Mouse (Mus musculus): ENCODE data around the gene Celsr1. TPM values are rescaled to one million over a fixed set of nuclear protein-coding genes. Genes with fewer than 3 reads are reported as not detected.

The Celsr1 gene
- 3.1 and 3.2 TPM in 2 replicates for polyA plus RNA-seq (2015; fragmentation: Nextera tagmentation; extraction: Ambion mirVana)

DNA sequence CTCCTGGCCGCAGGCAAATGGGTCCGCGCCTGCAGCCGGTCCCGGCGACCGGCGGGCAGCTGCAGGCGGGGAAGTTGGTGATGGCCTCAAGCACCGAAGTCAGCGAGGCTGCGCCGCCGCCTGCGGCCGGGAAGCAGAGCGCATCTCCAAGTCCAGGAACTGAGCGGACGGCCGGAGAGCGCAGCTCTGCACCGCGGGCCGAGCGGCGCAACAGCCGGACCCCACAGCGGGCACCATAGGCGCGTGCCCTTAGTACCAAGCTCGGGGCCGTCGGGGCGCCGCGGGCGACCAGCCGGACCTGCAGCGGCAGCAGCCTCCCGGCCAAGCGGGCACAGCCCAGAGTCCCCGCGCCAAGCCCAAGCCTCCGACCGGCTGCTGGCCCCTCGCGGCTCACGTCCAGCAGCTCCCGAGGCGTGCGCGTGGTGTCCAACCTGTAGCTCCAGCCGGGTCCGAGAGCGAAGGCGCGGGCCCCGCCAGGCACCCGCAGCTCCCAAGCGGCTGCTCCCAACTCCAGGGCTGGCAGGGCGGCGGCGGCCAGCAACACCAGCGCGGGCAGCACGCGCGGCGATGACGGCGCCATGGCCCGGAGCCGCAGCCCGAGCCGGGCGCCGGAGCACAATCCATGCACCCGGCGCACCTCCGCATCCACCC lies at the start of gene Celsr1:
Gene Celsr1, minus strand, starts transcription at position 587 of the 651 bp plus-strand sequence.
- peak within 1 kb of the TSS; percentile 86 for H3K27ac ChIP-seq
- peak within 1 kb of the TSS; percentile 58 for H3K4me3 ChIP-seq (replicated peaks)
- H3K9ac ChIP-seq = peak within 1 kb of the TSS; percentile 58
- WGBS = under 1% methylated on average over 78 of the region's 80 CpGs
- no peaks in the 10 kb centered on the region for H3K9me3 ChIP-seq
- H3K4me1 ChIP-seq = peaks cover 26% of the 10 kb centered on the region
- peak within 1 kb of the TSS; percentile 89 for H3K4me2 ChIP-seq
- H3K27me3 ChIP-seq (replicated peaks) = peaks cover 28% of the 10 kb centered on the region
- ATAC-seq (ENCODE audit: insufficient read depth, low FRiP score, low read depth) = no peak
- peaks cover 13% of the 10 kb centered on the region for H3K36me3 ChIP-seq

DNA sequence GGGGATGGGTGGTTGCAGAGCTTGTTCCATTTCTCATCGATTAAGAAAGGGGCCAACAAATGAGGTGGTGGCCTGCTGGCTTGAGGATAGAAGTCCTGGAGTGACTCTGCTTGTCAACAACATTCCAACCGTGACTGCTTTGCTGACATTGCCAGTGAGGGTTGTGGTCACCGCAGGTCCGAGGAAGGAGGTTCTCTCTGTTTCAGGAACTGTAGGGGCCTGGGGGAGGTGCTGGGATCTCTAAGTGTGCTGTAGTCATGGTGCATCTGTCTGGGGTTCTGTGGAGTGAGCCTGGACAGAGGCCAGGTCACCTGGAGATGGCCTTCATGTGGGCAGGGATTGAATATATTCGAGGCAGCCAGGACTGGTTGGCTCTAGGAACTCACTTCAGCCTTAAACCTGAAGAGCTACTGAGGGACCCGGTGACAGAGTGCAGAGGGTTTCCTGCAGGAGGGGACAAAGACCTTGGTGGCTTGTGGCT lies 49.7 kb upstream of the Celsr1 start:
- Histone ChIP-seq H3K4me3 (replicated peaks) (no peak overlapping the region), H3K36me3 (no peaks in the 10 kb centered on the region), H3K27me3 (replicated peaks) (no peaks in the 10 kb centered on the region), H3K9me3 (no peaks in the 10 kb centered on the region), H3K27ac (no peak overlapping the region), H3K9ac (no peak overlapping the region), H3K4me1 (peaks cover 67% of the 10 kb centered on the region), H3K4me2 (no peak overlapping the region)
- no peak for ATAC-seq (ENCODE audit: insufficient read depth, low FRiP score, low read depth)
- WGBS = 40% methylated on average over 6 of the region's 6 CpGs

DNA sequence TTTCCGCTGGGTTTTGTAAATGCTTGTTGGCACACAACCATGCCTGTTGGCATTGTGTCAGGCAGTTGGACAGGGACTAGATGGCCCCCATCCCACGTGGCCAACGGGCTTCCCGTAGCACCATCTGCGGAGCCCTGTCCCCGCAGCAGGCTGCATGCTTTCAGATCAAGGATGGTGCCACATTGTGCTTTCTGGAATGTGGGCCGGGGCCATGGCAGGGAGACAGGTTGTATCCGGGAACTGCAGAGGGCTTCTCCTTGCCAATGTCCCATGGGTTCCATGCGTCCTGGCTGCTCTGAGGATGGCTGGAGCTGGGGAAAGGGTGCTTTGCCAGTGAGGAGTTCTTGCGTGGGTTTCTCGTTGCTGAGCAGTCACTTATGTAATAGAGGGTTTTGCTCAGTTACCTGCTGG lies 49.0 kb upstream of the Celsr1 start:
- Histone ChIP-seq H3K9ac (no peak overlapping the region), H3K4me1 (peaks cover 63% of the 10 kb centered on the region), H3K36me3 (no peaks in the 10 kb centered on the region), H3K27ac (no peak overlapping the region), H3K4me2 (no peak overlapping the region), H3K27me3 (replicated peaks) (no peaks in the 10 kb centered on the region), H3K9me3 (no peaks in the 10 kb centered on the region), H3K4me3 (replicated peaks) (no peak overlapping the region)
- WGBS = 82% methylated on average over 11 of the region's 11 CpGs
- ATAC-seq (ENCODE audit: insufficient read depth, low FRiP score, low read depth) = no peak

DNA sequence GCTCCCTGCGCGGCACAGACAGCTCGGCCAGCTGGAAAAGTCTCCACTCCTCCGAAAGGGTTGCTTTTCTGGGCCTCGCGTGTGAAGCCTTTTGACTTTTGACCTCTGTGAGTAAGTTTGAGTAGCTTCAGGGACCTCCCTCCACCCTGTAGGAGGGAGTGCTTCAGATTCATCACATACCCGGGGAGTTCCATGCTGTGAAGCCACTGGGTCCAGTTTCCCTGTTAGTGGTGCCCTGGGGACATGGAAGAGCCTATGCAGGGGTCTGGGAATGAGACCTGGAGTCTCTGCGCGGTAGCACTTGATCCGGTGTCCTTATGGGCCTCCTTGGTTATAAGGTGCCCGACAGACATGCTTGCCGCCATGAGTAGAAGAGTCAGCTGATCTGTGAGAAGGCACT lies 48.1 kb upstream of the Celsr1 start:
- ATAC-seq (ENCODE audit: insufficient read depth, low FRiP score, low read depth) = no peak
- 67% methylated on average over 12 of the region's 12 CpGs for WGBS

DNA sequence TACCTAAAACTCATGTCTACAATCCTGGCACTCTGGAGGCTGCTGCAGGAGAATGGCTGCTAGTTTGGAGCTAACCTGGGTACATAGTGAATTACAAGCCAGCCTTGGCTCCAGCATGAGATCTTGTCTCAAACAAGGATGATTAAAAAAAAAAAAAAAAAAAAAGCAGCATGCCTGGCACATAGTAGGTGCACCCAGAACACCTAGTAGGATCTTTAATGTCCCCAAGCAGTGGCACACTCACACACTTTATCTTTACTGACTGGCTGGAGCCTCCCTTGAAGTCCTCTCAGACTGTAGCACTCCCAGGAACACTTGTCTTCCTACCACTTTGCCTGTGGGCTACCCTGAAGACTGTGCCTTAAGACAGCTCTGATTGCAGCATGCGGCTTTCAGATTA lies 46.8 kb upstream of the Celsr1 start:
- 88% methylated on average over 1 of the region's 1 CpGs for WGBS
- no peaks in the 10 kb centered on the region for H3K36me3 ChIP-seq
- peaks cover 50% of the 10 kb centered on the region for H3K4me1 ChIP-seq
- H3K4me3 ChIP-seq (replicated peaks) = no peak overlapping the region
- no peaks in the 10 kb centered on the region for H3K27me3 ChIP-seq (replicated peaks)
- H3K27ac ChIP-seq = no peak overlapping the region
- no peaks in the 10 kb centered on the region for H3K9me3 ChIP-seq
- no peak for ATAC-seq (ENCODE audit: insufficient read depth, low FRiP score, low read depth)
- no peak overlapping the region for H3K4me2 ChIP-seq
- no peak overlapping the region for H3K9ac ChIP-seq

More for the DNA sequence above, 48.1 kb upstream of the Celsr1 start:
- no peaks in the 10 kb centered on the region for H3K36me3 ChIP-seq
- no peaks in the 10 kb centered on the region for H3K27me3 ChIP-seq (replicated peaks)
- H3K27ac ChIP-seq = no peak overlapping the region
- H3K9me3 ChIP-seq = no peaks in the 10 kb centered on the region
- H3K4me2 ChIP-seq = no peak overlapping the region
- H3K4me3 ChIP-seq (replicated peaks) = no peak overlapping the region
- peaks cover 55% of the 10 kb centered on the region for H3K4me1 ChIP-seq
- H3K9ac ChIP-seq = no peak overlapping the region

DNA sequence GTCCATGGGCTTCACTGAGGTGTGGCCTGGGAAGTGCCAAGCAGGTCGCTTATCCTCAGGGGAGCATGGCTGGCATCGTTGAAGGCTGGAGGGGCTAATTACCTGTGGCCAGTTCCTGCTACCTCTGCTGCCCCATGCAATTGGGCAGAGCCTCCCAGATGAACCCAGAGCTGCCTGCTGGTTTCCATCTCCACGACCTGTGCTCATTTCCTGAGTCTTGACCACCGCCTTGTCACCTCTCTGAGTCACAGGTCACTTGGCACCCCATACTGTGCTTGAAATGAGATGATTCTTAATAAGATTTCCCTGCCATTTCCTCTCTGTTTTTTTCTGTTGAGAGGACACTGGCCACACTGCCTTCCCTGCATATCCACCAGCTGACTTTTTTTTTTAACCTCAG lies 46.3 kb upstream of the Celsr1 start:
- Histone ChIP-seq H3K4me2 (no peak overlapping the region), H3K27ac (no peak overlapping the region), H3K4me1 (peaks cover 45% of the 10 kb centered on the region), H3K9ac (no peak overlapping the region), H3K36me3 (no peaks in the 10 kb centered on the region), H3K27me3 (replicated peaks) (no peaks in the 10 kb centered on the region), H3K9me3 (no peaks in the 10 kb centered on the region), H3K4me3 (replicated peaks) (no peak overlapping the region)
- WGBS = 66% methylated on average over 4 of the region's 4 CpGs
- ATAC-seq (ENCODE audit: insufficient read depth, low FRiP score, low read depth) = no peak

DNA sequence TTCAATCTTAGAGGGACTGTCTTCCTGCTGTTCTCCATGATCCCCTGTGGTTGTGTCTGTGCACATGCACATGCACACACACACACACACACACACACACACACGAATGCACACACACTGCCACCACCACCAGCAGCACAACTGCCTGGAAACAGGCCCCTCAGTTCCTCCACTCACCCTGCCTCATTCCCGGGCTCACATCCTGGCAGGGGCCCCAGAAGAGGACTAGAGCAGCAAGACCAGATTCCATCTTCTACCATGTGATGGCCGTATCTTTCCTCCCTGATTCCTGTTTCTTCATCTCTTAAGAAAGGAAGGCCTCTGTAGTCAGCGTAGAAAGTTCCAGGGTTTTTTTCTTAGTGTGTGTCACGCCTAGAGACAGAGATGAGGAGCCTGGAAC lies 45.9 kb upstream of the Celsr1 start:
- ATAC-seq (ENCODE audit: insufficient read depth, low FRiP score, low read depth) = no peak
- Histone ChIP-seq H3K27me3 (replicated peaks) (no peaks in the 10 kb centered on the region), H3K4me1 (peaks cover 41% of the 10 kb centered on the region), H3K27ac (no peak overlapping the region), H3K9ac (no peak overlapping the region), H3K9me3 (no peaks in the 10 kb centered on the region), H3K4me3 (replicated peaks) (no peak overlapping the region), H3K4me2 (no peak overlapping the region), H3K36me3 (no peaks in the 10 kb centered on the region)
- whole genome bisulfite sequencing = 73% methylated on average over 5 of the region's 5 CpGs

DNA sequence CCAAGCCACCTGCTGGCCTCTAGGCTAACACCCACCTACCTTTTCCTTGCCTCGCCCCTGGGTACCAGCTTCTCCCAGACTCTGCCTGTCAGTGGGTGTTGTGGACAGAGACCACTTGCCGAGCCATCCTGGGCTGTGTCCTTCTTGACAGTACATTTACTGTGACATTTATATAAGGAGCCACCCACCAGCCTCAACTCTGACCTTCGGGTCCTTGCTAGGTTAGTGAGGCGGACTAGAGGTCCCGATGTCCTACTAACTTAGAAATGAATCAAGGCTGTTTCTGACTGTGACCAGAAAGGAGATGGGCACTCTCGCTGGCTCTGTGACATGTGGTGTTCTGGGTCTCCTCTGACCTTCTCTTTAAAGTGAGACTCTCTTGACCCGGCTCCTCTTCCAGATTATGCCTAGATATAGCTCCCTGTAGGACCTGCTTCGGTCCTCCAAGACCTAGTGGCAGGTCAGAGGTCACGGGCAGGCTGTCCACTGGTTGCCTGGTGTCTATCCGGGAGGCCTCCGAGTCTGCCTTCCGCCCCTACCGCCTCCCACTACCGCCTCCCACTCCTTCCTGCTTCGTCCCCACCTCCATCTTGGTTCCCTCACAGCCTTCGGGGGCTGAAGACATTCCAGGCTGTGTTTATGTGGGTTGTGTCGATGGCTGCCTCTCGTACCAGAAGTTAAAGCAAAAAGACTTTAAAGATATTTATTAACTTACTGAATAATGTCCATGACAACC lies 45.1 kb upstream of the Celsr1 start:
- no peak for ATAC-seq (ENCODE audit: insufficient read depth, low FRiP score, low read depth)
- Histone ChIP-seq H3K36me3 (no peaks in the 10 kb centered on the region), H3K27me3 (replicated peaks) (no peaks in the 10 kb centered on the region), H3K27ac (no peak overlapping the region), H3K4me2 (no peak overlapping the region), H3K4me1 (peaks cover 38% of the 10 kb centered on the region), H3K4me3 (replicated peaks) (no peak overlapping the region), H3K9ac (no peak overlapping the region), H3K9me3 (no peaks in the 10 kb centered on the region)
- WGBS = 57% methylated on average over 18 of the region's 18 CpGs

DNA sequence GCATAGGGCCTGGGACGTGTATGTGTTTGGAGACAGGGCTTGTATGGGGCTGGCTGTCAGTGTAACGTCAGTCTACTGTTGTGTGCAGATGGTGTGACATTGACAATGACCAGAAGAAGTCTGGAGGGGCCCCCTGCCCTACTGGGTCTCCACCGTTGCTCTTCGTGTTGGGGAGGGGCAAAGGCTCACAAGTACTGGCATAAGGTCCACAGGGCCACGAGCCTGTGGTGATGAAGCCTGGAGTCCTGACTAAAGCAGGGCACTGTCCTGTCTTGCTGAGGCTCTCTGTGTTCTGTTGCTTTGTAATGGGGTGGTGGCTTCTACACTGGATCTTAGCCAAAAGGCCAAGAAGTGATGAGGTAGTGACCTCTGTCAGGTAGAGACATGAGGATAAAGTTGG lies 44.4 kb upstream of the Celsr1 start:
- ATAC-seq (ENCODE audit: insufficient read depth, low FRiP score, low read depth) = no peak
- 59% methylated on average over 5 of the region's 5 CpGs for WGBS
- Histone ChIP-seq H3K27ac (no peak overlapping the region), H3K4me1 (peaks cover 31% of the 10 kb centered on the region), H3K36me3 (no peaks in the 10 kb centered on the region), H3K4me3 (replicated peaks) (no peak overlapping the region), H3K4me2 (no peak overlapping the region), H3K9me3 (no peaks in the 10 kb centered on the region), H3K9ac (no peak overlapping the region), H3K27me3 (replicated peaks) (no peaks in the 10 kb centered on the region)

DNA sequence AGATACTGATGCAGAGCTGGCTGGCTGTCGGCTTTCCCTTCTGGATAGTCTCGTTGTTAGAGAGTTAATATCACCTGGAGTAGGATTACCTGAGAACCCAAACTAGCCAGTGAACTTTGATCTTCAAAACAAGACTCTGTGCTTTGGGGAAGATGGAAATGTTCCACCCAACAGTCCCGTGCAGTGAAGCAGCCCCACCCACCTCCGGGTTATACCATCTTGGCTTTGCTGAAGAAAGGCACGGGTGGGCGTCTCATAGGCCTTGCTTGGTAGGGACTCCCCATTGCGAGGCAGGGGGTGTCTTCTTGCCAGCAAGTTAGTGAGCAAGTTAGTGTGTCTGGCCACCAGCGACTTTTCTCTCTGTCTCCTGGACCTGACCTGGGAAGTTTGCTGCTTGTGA lies 42.8 kb upstream of the Celsr1 start:
- Histone ChIP-seq H3K9ac (no peak overlapping the region), H3K27me3 (replicated peaks) (no peaks in the 10 kb centered on the region), H3K27ac (no peak overlapping the region), H3K9me3 (no peaks in the 10 kb centered on the region), H3K4me3 (replicated peaks) (no peak overlapping the region), H3K4me2 (no peak overlapping the region), H3K36me3 (no peaks in the 10 kb centered on the region), H3K4me1 (peaks cover 22% of the 10 kb centered on the region)
- 73% methylated on average over 8 of the region's 8 CpGs for WGBS
- ATAC-seq (ENCODE audit: insufficient read depth, low FRiP score, low read depth) = no peak

DNA sequence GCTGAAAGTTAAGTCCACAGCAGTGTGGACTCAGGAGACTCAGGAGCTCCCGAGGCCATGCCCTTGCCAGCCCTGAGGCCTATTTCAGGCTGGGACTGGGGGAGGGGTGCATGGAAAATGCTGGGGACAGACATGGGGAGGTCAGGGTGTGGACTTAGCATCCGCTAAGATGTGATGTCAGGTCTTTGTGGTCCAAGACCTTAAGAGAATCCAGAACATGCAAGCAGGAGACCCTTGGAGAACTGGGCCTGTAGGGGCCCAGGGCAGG lies 42.4 kb upstream of the Celsr1 start:
- no peak overlapping the region for H3K4me2 ChIP-seq
- no peak overlapping the region for H3K4me3 ChIP-seq (replicated peaks)
- H3K9ac ChIP-seq = no peak overlapping the region
- no peaks in the 10 kb centered on the region for H3K9me3 ChIP-seq
- H3K4me1 ChIP-seq = peaks cover 25% of the 10 kb centered on the region
- H3K36me3 ChIP-seq = no peaks in the 10 kb centered on the region
- no peaks in the 10 kb centered on the region for H3K27me3 ChIP-seq (replicated peaks)
- no peak for ATAC-seq (ENCODE audit: insufficient read depth, low FRiP score, low read depth)
- no peak overlapping the region for H3K27ac ChIP-seq
- WGBS = 80% methylated on average over 2 of the region's 2 CpGs

DNA sequence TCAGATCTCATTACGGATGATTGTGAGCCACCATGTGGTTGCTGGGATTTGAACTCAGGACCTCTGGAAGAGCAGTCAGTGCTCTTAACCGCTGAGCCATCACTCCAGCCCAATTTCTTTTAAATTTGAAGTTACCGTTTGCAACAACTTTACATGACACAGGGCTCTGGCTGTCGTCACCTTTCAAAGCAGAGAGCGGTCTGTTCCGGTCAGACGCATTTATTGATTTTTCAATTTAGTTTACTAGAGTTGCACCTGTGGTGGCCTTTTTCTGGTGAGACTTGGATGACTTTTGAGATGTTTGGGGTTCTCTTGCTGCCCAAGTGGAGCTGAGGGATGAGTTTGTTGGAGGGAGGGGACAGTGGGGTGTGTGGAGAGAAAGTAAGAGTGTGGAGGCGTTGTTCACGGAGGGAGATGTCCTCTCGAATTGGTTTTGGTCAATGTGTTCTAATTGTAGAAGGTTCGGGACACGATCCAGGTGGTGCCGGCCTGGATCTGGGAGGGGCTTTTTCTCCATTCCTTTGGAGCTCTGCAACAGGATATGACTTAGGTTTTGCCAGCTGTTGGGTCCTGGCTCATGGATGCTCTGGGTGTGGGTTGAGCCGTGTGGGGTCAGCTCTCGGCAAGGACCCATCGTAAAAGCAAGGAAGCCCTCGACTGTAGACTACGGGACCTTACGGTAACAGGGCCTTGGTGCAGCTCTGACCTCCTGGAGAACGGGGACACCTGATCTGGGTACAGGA lies 41.9 kb upstream of the Celsr1 start:
- H3K27me3 ChIP-seq (replicated peaks) = no peaks in the 10 kb centered on the region
- H3K9ac ChIP-seq = no peak overlapping the region
- H3K4me1 ChIP-seq = peaks cover 26% of the 10 kb centered on the region
- no peaks in the 10 kb centered on the region for H3K9me3 ChIP-seq
- ATAC-seq (ENCODE audit: insufficient read depth, low FRiP score, low read depth) = no peak
- H3K4me3 ChIP-seq (replicated peaks) = no peak overlapping the region
- 75% methylated on average over 20 of the region's 20 CpGs for WGBS
- no peaks in the 10 kb centered on the region for H3K36me3 ChIP-seq
- H3K27ac ChIP-seq = no peak overlapping the region
- no peak overlapping the region for H3K4me2 ChIP-seq

All from stomach, embryonic 15.5 days (tissue).